Mouse (Mus musculus) natural killer cell, adult 2 months (primary cell): ENCODE results near the gene Ica1.

ENCODE experiments used
- DNase-seq, 2 experiments: peaks; one replicate each; pipeline ENCODE4 v3.0.0; 2022; ENCODE audit warnings: low spot score in 2 of 2

Gene Ica1

DNA sequence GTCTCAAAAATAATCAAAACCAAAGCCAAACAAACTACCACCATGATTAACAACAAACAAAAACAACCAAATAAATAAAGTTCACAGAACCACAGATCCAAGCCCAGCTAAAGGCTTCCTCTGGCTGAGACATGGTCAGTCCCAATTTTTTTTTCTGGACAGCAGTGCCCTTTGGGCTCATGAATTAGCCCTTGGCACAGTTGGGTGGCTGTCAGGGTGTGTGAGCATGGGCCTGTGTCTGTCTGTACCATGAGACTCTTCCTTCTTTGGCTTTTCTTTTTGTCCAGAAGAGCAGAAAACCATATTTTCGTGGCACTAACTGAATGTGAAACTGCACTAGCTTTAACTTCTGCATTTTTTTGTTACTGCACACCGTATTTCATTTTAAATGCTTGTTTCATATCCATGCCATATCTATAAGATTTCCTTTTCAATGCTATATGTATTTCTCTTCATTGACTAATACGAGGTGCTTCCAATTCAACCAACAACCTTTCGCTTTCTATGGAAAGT, 34.0 kb downstream of the Ica1 start:
- no peak for DNase-seq

DNA sequence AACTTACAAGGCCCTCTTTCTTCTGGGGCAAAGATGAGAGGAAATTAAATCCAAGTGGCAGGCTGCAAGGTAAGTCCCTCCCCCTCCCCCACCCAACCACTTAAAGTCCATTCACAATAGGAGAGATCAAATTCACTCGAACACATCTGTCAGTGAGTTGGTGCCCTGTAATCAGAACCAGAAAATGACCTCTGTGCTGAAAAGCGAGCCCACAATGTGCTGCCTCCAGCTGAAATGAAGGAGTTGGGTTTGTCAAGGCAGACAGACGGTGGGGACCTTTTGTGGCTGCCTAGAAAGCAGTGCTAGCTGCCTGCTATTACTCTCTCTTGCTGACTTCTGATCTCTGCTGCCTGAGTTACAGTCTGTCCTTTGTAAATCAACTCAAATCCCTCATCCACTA, 35.8 kb downstream of the Ica1 start:
- no peak for DNase-seq

DNA sequence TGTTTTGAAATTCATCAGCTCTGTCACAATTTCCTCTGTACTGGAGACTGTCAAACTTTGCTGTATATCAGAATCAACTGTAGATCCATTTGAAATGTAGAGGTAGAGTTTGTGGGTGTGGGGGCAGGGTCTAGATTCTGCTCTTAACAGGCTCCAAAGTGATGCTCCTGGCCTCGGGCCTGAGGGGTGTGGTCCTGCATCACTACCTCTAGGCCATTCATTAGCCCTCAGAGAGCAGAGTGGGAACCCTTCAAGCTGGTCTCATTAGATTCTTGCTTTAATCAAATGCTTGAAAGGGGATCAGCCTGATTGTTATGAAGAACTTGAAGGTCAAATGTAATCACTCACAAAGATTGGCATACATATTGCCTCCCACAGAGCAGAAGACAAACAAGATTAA, 36.6 kb downstream of the Ica1 start:
- DNase-seq, result no peak

DNA sequence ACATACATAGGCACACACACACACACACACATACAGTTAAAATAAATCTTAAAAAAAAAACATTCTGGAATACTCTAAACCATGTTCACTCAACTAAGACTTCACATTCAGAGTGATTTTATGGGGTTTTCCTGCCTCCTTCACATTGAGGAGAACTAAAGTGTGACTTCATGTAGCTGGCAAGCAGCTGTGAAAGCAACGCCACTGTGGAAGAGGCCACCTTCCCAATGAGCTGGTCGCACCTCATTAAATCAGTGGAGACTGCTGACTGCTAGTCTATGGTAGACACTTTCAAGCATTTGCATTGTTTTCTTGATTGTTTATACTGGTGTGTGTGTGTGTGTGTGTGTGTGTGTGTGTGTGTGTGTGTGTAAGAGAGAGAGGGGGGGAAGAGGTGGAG, 38.2 kb downstream of the Ica1 start:
- DNase-seq, result no peak

DNA sequence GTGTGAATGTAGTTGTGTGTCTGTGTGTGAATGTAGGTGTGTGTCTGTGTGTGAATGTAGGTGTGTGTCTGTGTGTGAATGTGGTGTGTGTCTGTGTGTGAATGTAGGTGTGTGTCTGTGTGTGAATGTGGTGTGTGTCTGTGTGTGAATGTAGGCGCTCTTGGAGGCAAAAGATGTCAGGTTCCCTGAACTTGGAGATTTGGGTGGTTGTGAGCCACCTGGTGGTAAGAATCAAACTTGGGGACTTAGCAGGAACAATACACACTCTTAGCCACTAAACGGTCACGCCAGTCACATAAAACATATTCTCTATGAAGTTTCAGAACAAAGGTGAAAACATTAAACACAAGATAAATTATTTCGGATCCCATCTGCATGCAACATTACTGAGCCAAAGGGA, 39.9 kb downstream of the Ica1 start:
- no peak for DNase-seq

DNA sequence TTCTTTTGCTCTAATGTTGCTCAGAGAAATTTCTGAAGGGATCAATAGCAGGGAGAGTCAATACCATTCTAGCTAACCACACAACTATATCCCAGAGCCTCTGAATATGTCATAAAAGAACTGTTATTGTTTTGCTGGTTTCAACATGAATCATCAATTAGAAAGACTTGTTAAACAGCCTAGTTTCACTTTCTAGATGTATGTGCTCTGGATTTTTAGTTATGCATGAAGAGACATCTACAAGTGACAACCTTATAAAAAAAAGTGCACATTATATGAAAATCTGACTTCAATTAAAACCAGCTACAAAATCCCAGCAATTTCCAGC, 41.8 kb downstream of the Ica1 start:
- no peak for DNase-seq

DNA sequence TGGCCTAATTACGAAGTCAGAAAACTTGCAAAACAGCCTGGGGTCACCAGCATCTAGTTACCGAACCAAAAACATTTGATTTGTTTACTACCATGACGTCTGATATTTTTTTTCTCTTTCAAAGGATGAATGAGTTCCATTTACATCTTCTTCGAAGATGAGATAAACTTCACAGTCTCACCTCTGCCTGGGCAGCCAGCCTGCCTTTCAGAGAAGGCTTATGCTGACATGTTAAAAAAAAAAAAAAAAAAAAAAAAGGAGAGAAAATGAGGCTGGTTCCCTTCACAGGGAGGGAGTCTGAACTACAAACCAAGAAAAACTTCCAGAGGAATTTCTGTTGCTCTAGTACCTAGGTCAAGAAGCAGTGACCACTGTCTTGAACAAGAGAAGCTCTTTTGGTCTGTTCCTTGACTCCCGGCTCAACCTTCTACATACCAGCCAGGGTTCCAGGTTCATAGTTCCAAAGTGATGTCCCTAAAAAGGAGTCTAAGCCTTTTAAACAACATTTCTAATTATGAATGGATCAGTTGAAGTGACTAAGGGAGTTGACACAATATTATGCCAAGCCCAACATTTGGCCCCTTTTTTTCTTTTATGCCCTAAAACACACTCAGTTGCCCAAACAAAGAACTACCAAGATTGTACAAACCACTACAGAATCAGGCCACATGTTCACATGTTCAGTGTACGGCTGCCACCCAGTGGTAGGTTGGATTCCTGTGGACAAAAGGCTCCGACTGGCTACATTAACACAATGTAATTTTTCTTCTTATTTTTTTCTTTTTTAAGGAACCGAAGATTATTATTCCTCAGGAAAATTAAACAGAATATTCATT, 42.4 kb downstream of the Ica1 start:
- peak; percentile 60 to 72 for DNase-seq

DNA sequence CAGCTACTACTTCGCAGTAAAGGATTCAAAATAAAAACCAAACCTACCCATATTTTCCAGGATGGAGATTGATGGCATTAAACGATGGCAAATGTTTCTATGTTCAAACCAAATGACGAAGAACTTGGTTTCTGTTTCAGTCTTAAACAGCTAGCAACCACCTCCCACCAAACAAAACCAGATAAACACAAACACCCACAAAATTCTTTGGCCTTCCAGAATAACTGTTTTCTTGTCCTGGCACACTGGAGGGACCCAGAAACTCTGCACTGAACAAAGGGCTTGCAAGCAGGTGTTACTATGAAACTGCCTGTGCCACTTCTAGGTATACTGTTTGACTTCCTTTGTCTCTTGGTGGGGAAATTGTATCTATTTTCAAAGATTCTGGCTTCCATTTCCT, 43.2 kb downstream of the Ica1 start:
- peak in 1 of 2 experiments; percentile 32 for DNase-seq

DNA sequence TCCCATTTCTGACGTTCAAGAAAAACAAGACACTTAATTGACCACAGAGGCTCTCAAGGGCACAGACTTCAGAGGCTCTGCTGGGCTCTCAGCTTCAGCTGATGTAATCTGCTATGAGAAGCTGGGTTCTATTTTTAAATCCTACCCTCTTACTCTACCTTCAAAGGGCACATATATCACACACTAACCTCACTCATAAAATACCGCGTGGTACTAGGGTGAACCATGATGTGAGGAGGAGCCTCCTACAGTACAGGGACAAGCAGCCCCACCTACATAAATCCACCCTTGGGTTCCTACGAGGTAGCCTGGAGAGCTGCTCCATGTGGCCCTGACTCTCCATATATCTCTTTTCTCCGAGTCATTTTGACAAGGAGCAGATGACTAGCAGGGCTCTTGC, 45.8 kb downstream of the Ica1 start:
- DNase-seq, result peak in 1 of 2 experiments; percentile 13

DNA sequence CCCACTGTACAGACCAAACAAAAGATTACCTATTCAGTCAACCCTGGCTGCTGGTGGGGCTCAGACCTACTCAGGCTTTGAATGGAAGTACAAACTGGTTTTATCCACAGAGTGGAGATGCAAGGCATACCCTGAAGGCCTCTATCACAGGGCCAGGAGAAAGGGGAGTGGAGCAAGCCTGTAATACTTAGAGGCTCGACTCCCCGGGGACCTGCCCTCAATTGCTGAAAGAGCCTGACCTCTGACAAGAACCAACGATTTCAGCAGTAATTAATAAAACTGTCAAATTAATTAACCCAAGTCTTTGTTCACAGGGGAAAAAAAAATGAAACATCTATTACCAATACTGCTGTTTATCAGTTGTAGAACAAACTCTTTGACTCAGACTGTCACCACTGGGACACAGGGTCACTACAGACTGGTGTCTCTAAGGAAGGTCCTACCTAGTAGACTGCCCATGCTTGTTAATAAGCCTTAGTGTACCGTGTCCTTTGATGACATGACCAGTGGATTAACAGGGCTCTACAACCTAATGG, 46.6 kb downstream of the Ica1 start:
- no peak for DNase-seq

DNA sequence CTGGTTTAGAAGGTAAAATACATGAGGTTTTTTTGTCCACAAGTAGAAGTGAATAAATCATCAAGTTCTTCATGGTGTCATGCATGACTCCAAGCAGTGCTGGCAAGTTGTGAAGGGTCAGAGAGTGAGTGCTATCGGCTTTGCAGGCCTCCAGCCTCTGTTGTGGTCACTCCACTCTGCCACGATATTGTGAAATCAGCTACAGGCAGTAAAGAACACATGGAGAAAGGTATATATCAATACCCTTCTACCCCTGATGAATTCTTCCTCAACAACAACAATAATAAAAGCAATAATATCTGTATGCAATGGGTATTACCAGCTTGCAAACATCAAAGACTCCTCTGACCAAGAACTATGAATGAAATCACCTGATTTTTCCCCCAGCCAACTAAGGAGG, 47.9 kb downstream of the Ica1 start:
- no peak for DNase-seq

DNA sequence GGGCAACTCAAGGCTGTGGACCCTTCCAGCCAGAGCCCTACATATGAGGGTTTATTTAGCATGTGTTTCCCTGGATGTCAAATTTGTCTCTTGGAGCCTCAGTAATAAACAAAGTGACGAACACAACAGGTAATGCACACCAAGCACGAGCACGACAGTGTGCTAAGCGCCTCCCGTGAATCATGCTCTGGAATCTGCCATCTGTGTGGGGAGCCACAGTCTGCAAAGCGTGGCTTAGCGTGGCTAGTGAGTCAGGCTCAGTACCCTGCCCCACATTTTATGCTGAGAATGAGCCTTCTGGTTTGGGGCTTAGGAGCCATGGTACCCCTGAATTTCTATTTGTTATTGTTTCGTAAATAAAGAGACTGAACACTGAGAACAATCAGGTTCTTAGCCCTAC, 50.5 kb downstream of the Ica1 start:
- no peak for DNase-seq

DNA sequence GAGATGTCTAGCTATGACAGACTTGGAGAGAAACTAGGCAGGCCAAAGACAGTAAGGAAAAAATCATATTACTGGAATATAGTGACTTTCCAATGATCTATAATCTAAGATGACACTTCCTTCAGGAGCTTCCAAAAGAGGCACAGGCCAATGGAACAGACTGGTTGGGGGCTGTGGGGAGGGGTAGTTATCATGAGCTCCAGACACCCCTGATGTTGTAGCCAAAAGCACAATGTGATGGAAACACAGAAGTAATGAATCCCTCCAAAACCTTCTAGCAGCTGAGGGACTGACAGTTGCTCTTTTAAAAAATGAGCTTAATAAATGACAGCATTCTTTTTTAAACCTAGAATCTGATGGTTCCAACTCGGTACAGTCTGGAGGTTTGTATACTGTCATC, 52.7 kb downstream of the Ica1 start:
- DNase-seq, result no peak

DNA sequence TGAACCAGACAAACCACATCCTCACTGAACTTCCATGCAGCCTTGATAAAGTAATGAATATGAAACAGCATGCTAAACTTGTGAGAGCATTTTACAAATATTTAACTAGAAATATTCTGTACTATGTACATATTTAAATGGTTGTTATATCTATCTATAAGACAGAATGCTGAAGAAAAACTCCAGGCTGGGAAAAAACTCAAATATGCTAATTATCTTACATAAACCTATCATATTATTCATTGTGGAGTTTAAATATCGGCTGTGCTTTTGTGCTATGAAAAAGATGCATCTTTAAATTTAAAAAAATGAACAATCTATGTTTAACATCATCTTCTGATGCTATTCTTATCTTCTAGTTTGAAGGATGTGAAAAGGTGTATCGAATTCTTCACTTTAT, 58.6 kb downstream of the Ica1 start:
- no peak for DNase-seq

DNA sequence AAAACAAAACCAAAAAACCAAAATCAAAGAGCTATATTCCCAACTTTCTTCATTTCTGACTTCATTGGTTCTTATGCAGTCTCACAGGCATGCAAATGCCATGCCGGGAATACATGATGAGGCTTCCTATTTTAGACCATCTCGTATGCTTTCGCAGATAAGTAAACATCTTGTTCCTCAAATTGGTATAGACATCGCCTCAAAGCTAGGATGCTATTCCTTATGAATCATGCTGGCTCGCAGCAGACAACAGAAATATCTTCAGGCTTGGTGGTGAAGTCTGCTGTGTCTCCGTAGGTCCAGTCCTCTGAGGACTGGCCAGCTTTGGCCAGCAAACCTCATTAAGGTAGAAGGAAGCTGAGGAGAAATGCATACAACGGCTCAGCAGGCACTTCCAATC, 60.3 kb downstream of the Ica1 start:
- DNase-seq, result no peak

DNA sequence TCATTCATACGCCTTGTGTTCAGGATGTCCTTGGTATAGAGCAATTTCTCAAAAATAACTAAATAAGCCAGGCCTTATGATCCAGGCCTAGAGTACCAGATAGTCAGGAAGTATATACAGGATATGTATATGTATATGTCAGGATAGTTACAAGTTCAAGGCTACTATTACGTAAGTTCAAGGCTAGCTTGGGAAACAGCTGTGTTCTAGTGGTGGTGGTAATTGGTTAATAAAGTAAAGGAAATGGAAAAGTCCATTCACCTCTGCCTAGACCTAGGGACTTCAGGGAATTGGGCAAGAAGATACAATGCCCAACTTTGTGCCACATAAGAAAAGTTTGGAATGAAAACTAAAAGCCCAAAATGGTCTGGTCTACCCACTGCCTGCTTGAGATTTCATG, 61.7 kb downstream of the Ica1 start:
- no peak for DNase-seq

DNA sequence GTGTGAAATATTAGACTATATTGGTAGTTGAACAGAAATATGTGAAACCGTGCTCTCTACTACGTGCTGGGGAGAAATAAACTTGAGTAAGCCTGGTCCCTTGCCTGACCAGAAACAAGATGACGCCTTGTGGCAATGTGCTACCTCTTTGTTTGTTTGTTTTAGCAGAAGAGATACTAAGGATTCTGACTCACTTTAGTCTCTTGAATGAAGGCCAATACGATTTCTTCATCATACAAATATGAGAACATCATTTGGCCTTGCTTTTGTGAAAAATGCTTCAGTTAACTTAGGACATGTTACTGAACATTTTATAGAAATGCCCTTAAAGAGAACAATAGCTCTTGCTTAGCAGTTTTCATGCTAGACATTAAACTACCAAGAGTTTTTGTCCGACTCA, 67.0 kb downstream of the Ica1 start:
- DNase-seq, result no peak

DNA sequence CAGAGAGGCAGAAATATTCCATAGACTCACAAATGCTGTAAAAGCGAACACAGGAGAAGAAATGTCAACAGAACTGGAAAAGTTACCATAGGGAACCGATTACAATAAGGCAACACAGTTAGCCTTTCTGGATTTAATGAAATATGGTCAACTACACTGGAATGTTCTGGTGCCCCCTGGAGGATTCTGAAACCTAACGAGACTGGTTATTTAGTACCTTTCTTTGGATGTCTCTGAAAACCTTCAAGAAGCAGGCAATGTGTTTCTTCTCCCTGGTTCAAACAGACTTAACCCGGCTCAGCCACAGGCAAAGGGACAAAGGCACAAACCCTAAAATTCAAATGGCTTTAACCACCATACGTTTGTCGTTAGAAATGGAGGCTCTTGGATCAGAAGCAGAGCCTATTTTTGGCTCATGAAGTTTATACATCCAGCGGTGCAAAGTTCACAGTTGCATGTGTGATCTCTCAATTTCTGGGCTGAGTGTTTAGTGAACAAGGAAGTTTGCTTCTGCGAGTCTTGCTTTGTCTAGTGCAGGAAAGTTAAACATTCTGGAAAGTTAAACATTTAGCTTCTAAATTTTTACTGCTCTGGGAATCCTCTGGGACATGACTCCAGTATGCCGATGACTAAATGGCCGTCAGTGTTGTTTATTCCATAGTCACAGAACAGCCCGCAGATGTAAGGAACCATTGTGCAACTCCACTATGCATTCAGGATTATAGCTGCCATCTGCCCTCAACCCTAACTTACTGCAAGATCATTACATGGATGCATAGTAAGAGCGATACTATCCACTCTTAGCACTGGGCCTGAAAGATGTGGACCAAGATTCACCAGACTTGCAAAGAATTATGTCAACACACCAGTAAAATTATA, 83.4 kb downstream of the Ica1 start:
- DNase-seq, result peak; percentile 21 to 45

DNA sequence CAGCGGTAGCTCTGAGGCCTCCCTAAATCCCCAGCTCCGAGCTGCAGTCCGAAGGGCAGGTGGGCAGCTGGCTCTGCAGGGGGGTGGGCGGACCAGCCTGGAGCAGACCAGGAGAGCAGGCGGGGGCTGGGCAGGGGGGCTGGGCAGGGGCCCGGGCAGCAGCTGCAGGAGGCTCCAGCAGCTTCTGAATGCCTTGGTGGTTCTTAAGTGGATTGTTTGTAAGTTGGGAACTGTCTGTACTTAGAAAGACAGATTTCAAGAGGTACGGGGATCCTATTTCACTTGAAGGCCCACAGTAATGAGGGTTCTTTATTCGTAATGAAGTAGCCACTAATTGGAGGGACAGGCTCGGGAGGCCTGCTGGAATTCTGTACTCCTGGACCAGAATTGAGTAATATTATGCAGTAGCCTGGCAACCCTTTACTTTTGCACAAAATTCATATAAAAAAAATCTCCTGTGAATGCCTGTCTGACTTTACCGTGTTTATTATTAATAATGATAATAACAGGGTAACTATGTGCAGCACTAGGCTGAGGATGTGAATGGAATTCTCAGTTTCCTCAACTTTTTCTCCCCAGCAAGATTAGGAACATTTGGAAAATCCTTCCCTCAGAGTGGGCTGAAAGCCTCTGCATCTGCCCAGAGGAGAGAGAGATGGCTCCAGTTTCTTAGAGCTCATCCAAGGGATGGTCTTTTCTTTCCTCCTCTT, 84.2 kb downstream of the Ica1 start:
- no peak for DNase-seq

DNA sequence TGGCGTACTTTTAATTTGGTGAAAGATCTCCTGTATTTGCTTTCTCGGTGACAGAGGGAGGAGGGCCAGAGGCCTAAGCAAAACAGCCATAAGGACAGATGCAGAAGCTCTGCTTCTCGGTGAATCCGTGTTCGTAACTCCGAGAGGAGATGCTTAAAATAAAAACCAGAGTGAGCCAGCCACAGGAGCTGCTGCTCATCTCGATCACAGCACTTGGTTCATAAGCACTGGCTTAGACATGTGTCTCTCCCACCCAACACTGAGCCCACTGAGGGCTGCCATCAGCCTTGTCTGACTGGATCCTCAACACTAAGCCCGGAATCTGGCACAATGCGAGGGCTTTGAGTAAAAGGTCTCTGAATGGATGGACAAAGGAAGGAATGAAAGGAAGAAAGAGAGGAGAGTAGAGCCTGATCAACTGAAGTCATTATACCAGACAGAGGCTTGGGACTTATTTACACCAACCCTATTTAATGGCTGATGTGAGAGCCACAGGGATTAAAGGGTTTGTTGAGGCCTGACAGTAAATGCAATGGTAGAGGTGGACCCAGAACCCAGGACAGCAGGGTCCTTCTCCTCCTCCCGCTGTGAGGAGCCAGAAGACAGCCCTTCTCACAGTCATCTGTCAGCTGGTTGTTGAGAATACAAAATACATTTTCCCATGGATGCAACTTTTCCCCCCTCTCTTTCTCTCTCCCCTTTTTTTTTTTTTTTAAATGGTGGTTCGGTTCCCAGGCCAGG, 85.0 kb downstream of the Ica1 start:
- DNase-seq, result no peak

DNA sequence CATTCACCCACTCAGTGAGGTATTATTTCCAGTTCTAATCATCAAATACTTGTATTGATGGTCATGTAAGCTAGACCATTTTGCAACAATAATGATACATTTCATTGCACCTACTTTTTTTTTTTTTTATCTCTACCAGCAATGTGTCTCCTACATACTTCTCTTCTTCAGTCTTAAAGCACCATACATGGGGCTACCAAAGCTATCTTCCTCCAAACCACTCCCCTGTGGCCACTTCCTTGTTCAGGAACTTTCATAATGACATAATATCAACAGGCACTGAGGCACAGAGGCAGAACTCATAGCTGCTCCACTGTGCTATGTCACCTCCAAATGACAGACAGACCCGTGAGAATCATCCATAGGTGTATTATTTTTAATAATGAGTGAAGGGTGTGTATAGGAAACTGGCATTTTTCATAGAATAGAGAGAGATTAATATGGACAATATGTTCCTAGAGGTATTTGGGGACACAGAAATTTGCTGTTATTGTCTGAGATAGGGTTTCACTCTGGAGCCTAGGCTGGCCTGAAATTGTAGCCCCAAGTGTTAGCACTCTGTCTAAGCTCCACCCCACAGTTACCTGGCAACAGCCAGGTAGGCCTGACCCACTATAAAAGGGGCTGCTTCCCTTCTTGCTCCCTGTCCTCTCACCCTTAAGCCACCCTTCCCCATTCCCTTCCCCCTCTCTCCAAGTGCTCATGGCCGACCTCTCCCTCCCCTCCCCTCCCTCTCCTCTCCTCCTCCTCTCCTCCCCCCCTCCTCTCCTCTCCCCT, 86.9 kb downstream of the Ica1 start:
- peak in 1 of 2 experiments; percentile 28 for DNase-seq
